ENCODE assay signal across 14 mouse cellular contexts in genomic region chr11:88976320-88976719, GRCm38 (mm10). TPM values are rescaled to one million over a fixed set of nuclear protein-coding genes. Genes with fewer than 3 reads are reported as not detected.
DNase-seq lines count a peak whose midpoint lies in the region; ATAC-seq and TF ChIP-seq lines count a peak whose summit lies in the region.
"Had no signal": no experiment of that assay in that cellular context is flagged by ENCODE, and none has a peak within 500 bp of the region (broad histone marks: within the 10 kb centered on the region; RNA-seq: fewer than 3 reads in every experiment).

No protein-coding gene starts in this region.

- no peak overlapping the region for H3K4me2 ChIP-seq in forebrain, embryonic 15.5 days (replicated peaks)

- no peaks in the 10 kb centered on the region for H3K36me3 ChIP-seq in kidney, adult 2 months (ENCODE audit: control insufficient read depth, insufficient read depth, low read length)
- no peaks in the 10 kb centered on the region for H3K36me3 ChIP-seq in thymus, adult 2 months (ENCODE audit: control insufficient read depth, insufficient read depth, low read length)
- H3K36me3 ChIP-seq in small intestine, adult 2 months (ENCODE audit: control insufficient read depth, insufficient read depth, low read length), result peaks cover 1% of the 10 kb centered on the region; the same call in 1 of the 2 replicates
- H3K36me3 ChIP-seq in forebrain, embryonic 15.5 days, result peaks cover 5% of the 10 kb centered on the region; the same call in 1 of the 2 replicates

- peak; percentile 31 for TF ChIP-seq CTCF in kidney, adult 2 months (conservative IDR thresholded peaks at IDR 0.05; ENCODE audit: insufficient read depth, insufficient read length, low read depth, low read length)
- TF ChIP-seq CTCF in thymus, adult 2 months (IDR thresholded peaks at IDR 0.05; ENCODE audit: borderline replicate concordance, control insufficient read depth, extremely low read depth, insufficient read depth, low read length, poor library complexity), result no peak
- peak; percentile 25; the same call in 1 of the 2 replicates for TF ChIP-seq CTCF in small intestine, adult 2 months (IDR thresholded peaks at IDR 0.05; ENCODE audit: extremely low read depth, insufficient read length, insufficient replicate concordance, low read depth, low read length)

- WGBS in kidney, adult 2 months, result 87% methylated on average over 2 of the region's 2 CpGs
- 99% methylated on average over 2 of the region's 2 CpGs for WGBS in thymus, adult 2 months
- WGBS in small intestine, adult 2 months, result 98% methylated on average over 2 of the region's 2 CpGs
- WGBS in forebrain, embryonic 15.5 days, result 88% methylated on average over 2 of the region's 2 CpGs

- no peak for ATAC-seq in inflammation-experienced regulatory T-cells, adult 6 months
- no peak for ATAC-seq in forebrain, embryonic 15.5 days (replicated peaks)

- DNase-seq in kidney, adult 2 months, result peak; percentile 18
- DNase-seq in kidney, postnatal 10 days, result no peak
- DNase-seq in thymus, adult 2 months, result peak; percentile 26
- DNase-seq in thymus, adult 18-20 months, result no peak
- peak; percentile 38 for DNase-seq in NIH3T3 (ENCODE audit: low read depth)
- DNase-seq: embryo, embryonic 11 days; gastrocnemius, postnatal 14 days had no signal

- H3K4me1 ChIP-seq in kidney, adult 2 months (ENCODE audit: control insufficient read depth, insufficient read depth, low read length), result peaks cover 4% of the 10 kb centered on the region
- peaks cover 8% of the 10 kb centered on the region for H3K4me1 ChIP-seq in thymus, adult 2 months (replicated peaks; ENCODE audit: control insufficient read depth, insufficient read depth, low read length)
- H3K4me1 ChIP-seq in small intestine, adult 2 months (ENCODE audit: control insufficient read depth, insufficient read depth, insufficient read length, low read length), result no peaks in the 10 kb centered on the region; the same call in 1 of the 2 replicates
- H3K4me1 ChIP-seq in forebrain, embryonic 15.5 days, result peaks cover 16% of the 10 kb centered on the region

- H3K9me3 ChIP-seq in forebrain, embryonic 15.5 days, result no peaks in the 10 kb centered on the region

- TF ChIP-seq POLR2A in kidney, adult 2 months (IDR thresholded peaks at IDR 0.05; ENCODE audit: low read depth, low read length), result no peak
- no peak for TF ChIP-seq POLR2A in thymus, adult 2 months (IDR thresholded peaks at IDR 0.05; ENCODE audit: control insufficient read depth, extremely low read depth, insufficient read depth, low read length, poor library complexity)
- TF ChIP-seq POLR2A in small intestine, adult 2 months (IDR thresholded peaks at IDR 0.05; ENCODE audit: low read depth, low read length), result no peak

- H3K9ac ChIP-seq in forebrain, embryonic 15.5 days (replicated peaks), result no peak overlapping the region

- H3K27me3 ChIP-seq in kidney, adult 2 months (replicated peaks; ENCODE audit: control insufficient read depth, insufficient read depth, low read length), result no peaks in the 10 kb centered on the region
- no peaks in the 10 kb centered on the region for H3K27me3 ChIP-seq in thymus, adult 2 months (ENCODE audit: control insufficient read depth, insufficient read depth, low read length)
- H3K27me3 ChIP-seq in small intestine, adult 2 months (ENCODE audit: control insufficient read depth, insufficient read depth, low read length), result no peaks in the 10 kb centered on the region
- H3K27me3 ChIP-seq in forebrain, embryonic 15.5 days, result no peaks in the 10 kb centered on the region

- H3K4me3 ChIP-seq in kidney, adult 2 months (ENCODE audit: insufficient read depth, low read depth, low read length), result no peak overlapping the region
- no peak overlapping the region for H3K4me3 ChIP-seq in thymus, adult 2 months (ENCODE audit: control insufficient read depth, insufficient read depth, low read length)
- H3K4me3 ChIP-seq in small intestine, adult 2 months (ENCODE audit: low read depth, low read length), result no peak overlapping the region
- no peak overlapping the region for H3K4me3 ChIP-seq in forebrain, embryonic 15.5 days

- no peak overlapping the region for H3K27ac ChIP-seq in kidney, adult 2 months (ENCODE audit: insufficient read depth, low read depth, low read length)
- no peak overlapping the region for H3K27ac ChIP-seq in thymus, adult 2 months (ENCODE audit: control insufficient read depth, insufficient read depth, low read length)
- H3K27ac ChIP-seq in small intestine, adult 2 months (ENCODE audit: insufficient read depth, low read depth, low read length), result no peak overlapping the region
- H3K27ac ChIP-seq in forebrain, embryonic 15.5 days (replicated peaks), result no peak overlapping the region

RNA-seq across cellular contexts. Expression of gene Coil, which starts 6.3 kb away (rescaled TPM):
- polyA plus RNA-seq in kidney, adult 2 months (2012; rRNA removed), result 3.1 and 3.6 TPM in 2 replicates
- polyA plus RNA-seq in thymus, adult 2 months (2012; rRNA removed), result 12.8 and 14.7 TPM in 2 replicates
- polyA plus RNA-seq in small intestine, adult 2 months (2012; rRNA removed), result 1.1 and 1.4 TPM in 2 replicates
- polyA plus RNA-seq in inflammation-experienced regulatory T-cells, adult 6 months (2017; shearing (Covaris generic)), result 1 to 10 TPM; 5.3 to 8.3 (median 7.7) TPM
- 27.7 and 30.5 TPM in 2 replicates for polyA plus RNA-seq in forebrain, embryonic 15.5 days (2015; fragmentation: Nextera tagmentation; extraction: Ambion mirVana)

RNA-seq across cellular contexts. Expression of gene Elobl, which starts 9.6 kb away (rescaled TPM):
- polyA plus RNA-seq in kidney, adult 2 months (2012; rRNA removed), result 0.92 and 1.5 TPM in 2 replicates
- 0.51 and 0.79 TPM in 2 replicates for polyA plus RNA-seq in thymus, adult 2 months (2012; rRNA removed)
- 0.37 TPM in 1 of 2 replicates, not detected in the other for polyA plus RNA-seq in small intestine, adult 2 months (2012; rRNA removed)
- polyA plus RNA-seq in inflammation-experienced regulatory T-cells, adult 6 months (2017; shearing (Covaris generic)), result 1 to 10 TPM in 1 of 3 experiments, not detected in 2; 1.8 TPM
- not detected in 2 replicates for polyA plus RNA-seq in forebrain, embryonic 15.5 days (2015; fragmentation: Nextera tagmentation; extraction: Ambion mirVana)
- polyA plus RNA-seq: forebrain, embryonic 11.5 days; heart, embryonic 16.5 days; kidney, embryonic 16.5 days; stomach, embryonic 14.5 days had no signal

RNA-seq across cellular contexts. Expression of gene Scpep1, which starts 21.1 kb away (rescaled TPM):
- 61.5 and 74.1 TPM in 2 replicates for polyA plus RNA-seq in kidney, adult 2 months (2012; rRNA removed)
- 7.7 and 10.3 TPM in 2 replicates for polyA plus RNA-seq in thymus, adult 2 months (2012; rRNA removed)
- polyA plus RNA-seq in small intestine, adult 2 months (2012; rRNA removed), result 4.7 and 31.1 TPM in 2 replicates
- polyA plus RNA-seq in inflammation-experienced regulatory T-cells, adult 6 months (2017; shearing (Covaris generic)), result 10 to 100 TPM; 22.4 to 42.1 (median 22.8) TPM
- 32.7 and 33.8 TPM in 2 replicates for polyA plus RNA-seq in forebrain, embryonic 15.5 days (2015; fragmentation: Nextera tagmentation; extraction: Ambion mirVana)

RNA-seq across cellular contexts. Expression of gene Trim25, which starts 22.9 kb away (rescaled TPM):
- polyA plus RNA-seq in kidney, adult 2 months (2012; rRNA removed), result 27.3 and 35.0 TPM in 2 replicates
- polyA plus RNA-seq in thymus, adult 2 months (2012; rRNA removed), result 80.5 and 120 TPM in 2 replicates
- 57.2 and 129 TPM in 2 replicates for polyA plus RNA-seq in small intestine, adult 2 months (2012; rRNA removed)
- polyA plus RNA-seq in inflammation-experienced regulatory T-cells, adult 6 months (2017; shearing (Covaris generic)), result 10 to 100 TPM in 2 of 3 experiments, 1 to 10 TPM in 1; 9.6 to 11.3 (median 10.1) TPM
- 2.8 and 3.9 TPM in 2 replicates for polyA plus RNA-seq in forebrain, embryonic 15.5 days (2015; fragmentation: Nextera tagmentation; extraction: Ambion mirVana)

Comparison
In these comparisons a context has a peak if more than half of its experiments do, and no peak if none do; other contexts are left out.
1. DNase-seq: peak in kidney, adult 2 months (single experiment), thymus, adult 2 months (single experiment) and NIH3T3 (single experiment); none in kidney, postnatal 10 days (single experiment) and thymus, adult 18-20 months (0 of 2).